Mouse (Mus musculus) cerebellum, adult 2 months (tissue): ENCODE data around the gene Brap. TPM values are rescaled to one million over a fixed set of nuclear protein-coding genes. Genes with fewer than 3 reads are reported as not detected.
A peak's percentile ranks its signal among the peaks of the same experiment; 100 is the strongest.
"Not testable (repeated sequence)": the region's sequence is repeated elsewhere in the genome, so short reads cannot be mapped to it uniquely, and the experiment has no call there.

ENCODE experiments used
- DNase-seq, 2 experiments: peaks; one replicate each; pipeline ENCODE4 v3.0.0; 2021
- H3K27ac ChIP-seq: fragments of 200-500 bp; 2 replicates; pipeline ENCODE4 v1.5.1; 2012; ENCODE audit warnings: low read length, control low read depth, inconsistent platforms; ENCODE audit not compliant: insufficient read depth
- H3K27me3 ChIP-seq: fragments of 200-500 bp; 2 replicates; pipeline ENCODE4 v1.6.1; 2012; ENCODE audit warnings: inconsistent platforms, mild to moderate bottlenecking, low read length, moderate library complexity; ENCODE audit not compliant: control insufficient read depth, insufficient read depth
- H3K4me1 ChIP-seq: fragments of 200-500 bp; 2 replicates; pipeline ENCODE4 v1.6.1; 2011; ENCODE audit warnings: low read length; ENCODE audit not compliant: control insufficient read depth, insufficient read depth
- H3K4me3 ChIP-seq: fragments of 200-500 bp; replicated peaks from 2 replicates; pipeline ENCODE3; 2011; ENCODE audit warnings: mild to moderate bottlenecking, low read depth, low read length, control low read depth; ENCODE audit not compliant: insufficient read depth
- CTCF ChIP-seq: fragments of 200-500 bp; IDR thresholded peaks from 2 replicates; pipeline ENCODE4 v1.5.1; 2011; ENCODE audit warnings: low read depth, mild to moderate bottlenecking, control low read depth, low read length, moderate library complexity, borderline replicate concordance; ENCODE audit not compliant: insufficient read depth
- POLR2A ChIP-seq: fragments of 200-500 bp; IDR thresholded peaks from 2 replicates; pipeline ENCODE4 v1.6.1; 2011; ENCODE audit warnings: low read length, control low read depth, borderline replicate concordance; ENCODE audit not compliant: insufficient read depth
- WGBS: fragments of 180-500 bp; shearing (Covaris S2); methylation state at CpG from one replicate; pipeline ENCODE4 v1.1.7; 2018; 5-methylcytosine and 5-hydroxymethylcytosine counted together
- polyA plus RNA-seq: library from polyadenylated mRNA; depleted of rRNA; stranded (reverse); fragments of >200 nt; gene quantifications from 2 replicates; pipeline ENCODE4 v1.2.3, GENCODE M21; 2012

Brap gene
- polyA plus RNA-seq, 1 experiment = 54.4 TPM

DNA sequence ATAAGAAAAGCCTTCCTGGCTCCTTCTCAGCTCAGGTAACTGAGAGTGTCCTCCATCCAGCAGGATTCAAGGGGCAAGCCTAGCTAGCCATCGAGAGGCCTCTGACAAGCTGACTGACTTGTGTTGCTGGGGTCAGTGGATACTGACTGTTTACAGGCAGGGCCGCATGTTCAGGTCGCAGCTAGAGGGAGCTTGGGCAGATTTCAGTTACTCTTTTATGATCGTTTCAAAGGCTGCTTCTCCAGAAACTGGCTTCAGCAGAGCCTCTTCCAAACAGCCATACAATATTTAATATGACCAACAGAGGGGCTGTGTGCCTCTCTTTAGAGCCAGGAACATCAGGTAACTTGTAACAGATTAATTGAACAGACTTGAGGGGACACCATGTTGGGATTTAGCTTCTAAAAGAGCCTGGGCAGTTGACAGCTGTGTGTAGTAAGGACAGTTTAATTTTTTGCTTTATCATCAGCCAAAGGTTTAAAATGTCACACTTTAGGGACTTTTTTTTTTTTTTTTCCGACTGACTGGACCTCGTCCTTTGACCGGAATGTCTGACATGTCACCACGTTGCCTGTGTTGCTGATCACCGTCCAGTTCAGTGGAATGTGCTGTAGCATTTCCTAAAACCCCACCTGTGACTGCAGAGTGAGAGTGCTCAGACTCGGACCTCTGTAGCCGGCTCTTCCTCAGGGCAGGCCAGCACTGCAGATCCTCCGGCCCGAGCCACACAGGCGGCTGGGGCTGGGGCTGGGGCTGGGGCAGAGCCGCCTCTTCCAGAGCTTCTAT, 25.9 kb downstream of the Brap start:
- Histone ChIP-seq H3K27me3 (no peaks in the 10 kb centered on the region), H3K4me3 (no peak overlapping the region), H3K27ac (no peak overlapping the region), H3K4me1 (peaks cover 6% of the 10 kb centered on the region)
- WGBS = 77% methylated on average over 15 of the region's 15 CpGs
- TF ChIP-seq CTCF (no peak), POLR2A (no peak)
- DNase-seq = no peak

DNA sequence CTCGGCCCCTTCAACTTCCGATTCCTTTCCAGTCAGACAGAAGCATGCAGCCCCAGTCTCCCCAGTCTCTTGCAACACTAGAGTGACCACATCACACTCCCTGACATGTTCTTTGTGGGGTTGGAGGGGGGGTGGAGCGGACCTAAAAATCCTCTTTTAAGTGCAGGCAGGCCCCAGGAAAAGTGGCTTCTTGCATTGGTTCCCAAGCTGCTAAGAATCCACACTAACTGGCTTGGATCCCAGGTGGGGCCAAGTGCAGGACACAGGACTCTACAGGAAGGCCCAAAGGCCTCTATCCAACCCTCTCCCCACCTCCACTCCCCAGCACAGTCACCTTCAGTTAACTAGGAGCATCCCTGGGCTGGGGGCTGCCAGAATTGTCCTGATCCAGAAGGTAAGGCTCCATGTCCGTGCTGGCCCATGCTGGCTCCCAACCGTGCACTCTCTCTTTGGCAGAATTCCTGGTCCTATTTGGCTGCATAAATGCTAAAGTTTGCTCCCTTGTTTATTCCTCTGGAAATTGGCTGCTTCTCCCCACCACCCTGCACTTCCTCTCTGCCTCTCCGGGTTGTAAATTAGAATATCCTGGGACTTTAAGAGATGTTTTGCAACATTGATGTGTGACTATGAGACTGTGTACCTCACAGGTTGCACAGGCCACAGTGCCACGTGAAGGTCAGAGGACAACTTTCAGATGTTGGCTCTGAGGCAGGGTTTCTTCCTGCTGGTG, 30.3 kb downstream of the Brap start:
- no peak overlapping the region for H3K4me3 ChIP-seq
- peak; percentile 38 to 50 for DNase-seq
- no peak overlapping the region for H3K27ac ChIP-seq
- WGBS = 36% methylated on average over 7 of the region's 7 CpGs
- H3K4me1 ChIP-seq = peaks cover 8% of the 10 kb centered on the region
- no peak for TF ChIP-seq POLR2A
- TF ChIP-seq CTCF = no peak
- H3K27me3 ChIP-seq = no peaks in the 10 kb centered on the region

DNA sequence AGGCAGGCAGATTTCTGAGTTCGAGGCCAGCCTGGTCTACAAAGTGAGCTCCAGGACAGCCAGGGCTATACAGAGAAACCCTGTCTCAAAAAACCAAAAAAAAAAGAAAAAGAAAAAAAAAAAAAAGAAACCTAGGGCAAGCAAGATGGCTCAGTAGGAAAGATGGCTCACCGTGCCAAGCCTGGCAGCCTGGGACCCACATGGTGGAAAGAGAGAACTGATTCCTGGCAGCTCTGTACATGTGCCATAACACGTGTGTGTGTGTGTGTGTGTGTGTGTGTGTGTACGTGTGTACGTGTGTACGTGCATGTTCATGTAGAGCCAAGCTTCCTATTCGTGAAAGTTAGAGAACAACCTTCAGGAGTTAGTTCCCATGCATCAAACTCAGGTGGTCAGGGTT, 31.1 kb downstream of the Brap start:
- not testable (repeated sequence) for H3K27me3 ChIP-seq, H3K4me1 ChIP-seq, H3K27ac ChIP-seq, H3K4me3 ChIP-seq, DNase-seq
- WGBS = 56% methylated on average over 7 of the region's 7 CpGs

DNA sequence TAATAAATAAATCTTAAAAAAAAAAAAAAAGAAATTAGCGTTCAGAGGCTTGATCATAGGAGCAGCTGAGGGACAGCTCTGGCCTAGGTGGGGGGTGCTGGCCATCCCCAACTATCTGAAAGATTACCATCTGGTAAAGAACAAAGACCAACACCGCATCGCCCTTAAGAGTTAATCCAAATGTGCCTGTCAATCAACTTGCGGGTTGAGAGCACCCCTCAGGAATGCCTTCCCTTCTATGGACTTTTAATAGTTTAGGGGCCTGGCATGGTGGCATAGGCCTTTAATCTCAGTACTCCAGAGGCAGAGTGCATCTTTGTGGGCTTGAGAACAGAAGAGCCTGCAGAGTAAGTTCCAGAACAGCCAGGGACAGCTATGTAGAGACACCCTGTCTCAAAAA, 32.5 kb downstream of the Brap start:
- TF ChIP-seq POLR2A (no peak), CTCF (no peak)
- Histone ChIP-seq H3K27me3 (no peaks in the 10 kb centered on the region), H3K27ac (no peak overlapping the region), H3K4me1 (peaks cover 8% of the 10 kb centered on the region), H3K4me3 (no peak overlapping the region)
- DNase-seq = no peak
- 82% methylated on average over 4 of the region's 4 CpGs for WGBS

GRCm38 (mm10) chr5:121696761-121697160, 36.4 kb downstream of the Brap start:
- H3K4me1 ChIP-seq = no peaks in the 10 kb centered on the region
- 47% methylated on average over 6 of the region's 6 CpGs for WGBS
- TF ChIP-seq POLR2A = no peak

DNA sequence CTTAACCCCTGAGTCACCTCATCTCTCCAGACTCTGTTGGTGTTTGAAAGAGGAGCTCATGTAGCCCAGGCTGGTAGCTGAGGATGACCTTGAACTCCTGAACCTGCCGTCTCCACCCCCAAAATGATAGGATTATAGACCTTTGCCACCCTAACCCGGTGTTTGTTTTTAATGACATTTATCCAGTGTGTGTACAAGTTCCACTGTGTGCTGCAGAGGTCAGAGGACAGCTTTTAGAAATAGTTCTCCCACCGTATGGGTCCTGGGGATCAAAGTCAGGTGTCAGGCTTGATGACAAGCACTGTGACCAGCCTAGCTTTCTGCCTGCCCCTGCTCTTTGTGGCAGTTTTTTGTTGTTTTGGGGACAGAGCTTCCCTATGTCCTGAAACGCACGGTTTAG, 39.5 kb downstream of the Brap start:
- H3K4me3 ChIP-seq = no peak overlapping the region
- 75% methylated on average over 5 of the region's 5 CpGs for WGBS
- TF ChIP-seq CTCF (no peak), POLR2A (no peak)
- no peak for DNase-seq
- no peaks in the 10 kb centered on the region for H3K4me1 ChIP-seq
- H3K27me3 ChIP-seq = no peaks in the 10 kb centered on the region
- no peak overlapping the region for H3K27ac ChIP-seq

More at GRCm38 (mm10) chr5:121696761-121697160, 36.4 kb downstream of the Brap start:
- Histone ChIP-seq H3K27ac (no peak overlapping the region), H3K27me3 (no peaks in the 10 kb centered on the region), H3K4me3 (no peak overlapping the region)
- DNase-seq = no peak

DNA sequence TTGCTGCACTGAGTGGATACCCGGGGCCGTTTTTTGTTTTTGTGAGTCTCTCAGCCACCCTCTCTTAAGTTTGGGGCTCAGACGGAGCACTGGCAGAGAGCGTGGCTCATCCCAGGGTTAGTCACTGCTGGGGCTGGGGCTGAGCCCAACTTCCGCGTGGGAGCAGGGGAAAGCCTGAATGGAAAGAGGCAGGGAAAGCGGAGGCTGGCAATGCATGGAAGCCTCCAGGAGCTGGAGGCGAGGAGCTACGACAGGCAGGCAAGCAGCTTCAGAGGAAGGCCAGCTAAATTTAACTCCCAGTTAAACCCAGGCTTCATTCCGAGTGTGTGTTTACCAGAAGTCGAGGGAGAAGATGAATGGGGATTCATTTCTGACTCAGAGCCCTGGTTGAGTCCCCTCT, 40.1 kb downstream of the Brap start:
- Histone ChIP-seq H3K27ac (no peak overlapping the region), H3K4me1 (no peaks in the 10 kb centered on the region), H3K4me3 (no peak overlapping the region), H3K27me3 (no peaks in the 10 kb centered on the region)
- TF ChIP-seq CTCF (no peak), POLR2A (no peak)
- no peak for DNase-seq
- WGBS = 18% methylated on average over 11 of the region's 11 CpGs

DNA sequence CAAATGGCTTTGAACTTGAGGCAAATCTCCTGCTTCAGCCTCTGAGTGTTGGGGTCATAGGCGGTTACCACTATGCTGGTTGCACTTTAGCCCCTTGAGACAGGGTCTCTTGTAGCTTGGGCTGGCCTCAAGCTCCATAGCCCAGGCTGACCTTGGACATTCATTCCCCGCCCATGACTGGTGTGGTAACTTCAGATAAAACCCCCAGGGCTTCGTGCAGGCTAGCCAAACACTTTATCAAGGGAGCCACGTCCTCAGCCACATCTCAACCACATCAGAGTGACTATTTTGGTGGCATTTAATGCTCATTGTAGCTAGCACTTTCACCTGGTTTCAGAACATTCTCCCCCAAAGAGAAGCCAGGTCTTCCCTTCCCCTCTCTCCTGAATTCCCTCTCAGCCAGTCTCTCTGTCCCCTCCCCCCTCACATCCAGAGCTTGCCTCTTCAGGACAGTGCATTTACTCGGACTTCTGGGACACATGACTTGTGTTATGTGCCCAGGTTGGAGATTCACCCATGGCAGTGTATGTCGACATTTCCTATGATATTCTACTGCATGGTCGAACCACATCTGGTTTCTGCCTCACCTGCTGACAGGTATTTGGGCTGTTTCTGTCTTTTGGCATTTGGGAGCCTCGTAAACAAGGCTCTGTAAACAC, 40.9 kb downstream of the Brap start:
- H3K27ac ChIP-seq = no peak overlapping the region
- no peak overlapping the region for H3K4me3 ChIP-seq
- no peaks in the 10 kb centered on the region for H3K27me3 ChIP-seq
- no peak for TF ChIP-seq POLR2A
- no peak for TF ChIP-seq CTCF
- WGBS = 77% methylated on average over 8 of the region's 8 CpGs
- no peak for DNase-seq
- H3K4me1 ChIP-seq = no peaks in the 10 kb centered on the region
